Mouse (Mus musculus) liver, adult 2 months (tissue): Measurements from ENCODE around the gene Clca3b.
"Not testable (repeated sequence)": the region's sequence is repeated elsewhere in the genome, so short reads cannot be mapped to it uniquely, and the experiment has no call there.

Experiments
- CTCF ChIP-seq: fragments of 200-500 bp; IDR thresholded peaks from 2 replicates; pipeline ENCODE4 v1.5.1; 2011; ENCODE audit warnings: low read depth, low read length, control low read depth
- POLR2A ChIP-seq: fragments of 200-500 bp; IDR thresholded peaks from 2 replicates; pipeline ENCODE4 v1.6.1; 2011; ENCODE audit warnings: low read length, control low read depth; ENCODE audit not compliant: insufficient read depth; ENCODE audit errors: extremely low read depth

GRCm38 (mm10) chr3:144849014-144849556 lies at the start of gene Clca3b:
- TF ChIP-seq CTCF, POLR2A: not testable (repeated sequence)
